Mouse (Mus musculus): ENCODE measurements around the gene Olfr31. TPM values are rescaled to one million over a fixed set of nuclear protein-coding genes. Genes with fewer than 3 reads are reported as not detected.

Gene Olfr31
- not detected for total RNA-seq (2021)
- long read RNA-seq, experiment 1: 0 reads
- long read RNA-seq, experiment 2: 0 reads

DNA sequence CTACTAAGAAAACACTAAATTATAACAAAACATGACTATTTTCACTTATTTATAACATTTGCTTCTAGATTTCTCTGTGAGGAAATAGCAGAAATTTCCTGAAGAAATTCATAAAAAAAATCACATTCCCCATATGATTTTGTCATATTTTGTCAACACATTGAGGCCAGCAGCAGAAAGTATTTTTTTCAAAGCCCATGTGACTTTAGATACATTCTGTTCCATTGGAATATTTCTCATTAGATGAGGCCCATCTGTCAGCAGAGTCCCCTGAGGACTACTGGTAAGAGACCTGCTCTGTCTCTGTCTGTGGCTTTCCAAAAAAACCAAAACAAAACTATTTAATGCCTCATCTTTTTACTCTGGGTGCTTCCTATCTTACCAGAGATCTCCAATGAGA, at the start of gene Olfr31:
Gene Olfr31 (plus strand): TSS at position 301 of the 400 bp plus-strand sequence.
- no peak for DNase-seq

GRCm38 (mm10) chr14:14294426-14294825, 28.2 kb upstream of the Olfr31 start:
- DNase-seq: peak; percentile 28

DNA sequence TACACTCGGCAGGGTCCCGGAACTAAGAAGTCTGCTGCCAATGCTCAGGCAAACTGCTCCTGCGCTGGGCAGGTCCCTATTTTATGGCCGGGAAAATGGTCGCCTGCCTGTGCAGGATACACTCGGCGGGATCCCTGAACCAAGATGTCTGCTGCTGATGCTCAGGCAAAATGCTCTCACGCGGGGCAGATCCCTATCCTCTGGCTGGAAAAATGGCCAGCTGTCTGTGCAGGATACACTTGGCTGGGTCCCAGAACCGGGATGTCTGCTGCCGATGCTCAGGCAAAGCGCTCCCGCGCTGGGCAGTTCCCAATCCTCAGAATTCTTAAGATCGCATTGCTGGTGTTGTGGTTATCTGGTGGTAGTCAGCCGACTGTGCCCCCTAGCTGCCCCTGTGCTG, 13.7 kb upstream of the Olfr31 start:
- peak; percentile 7 for DNase-seq

GRCm38 (mm10) chr14:14309416-14309815, 13.2 kb upstream of the Olfr31 start:
- DNase-seq: no peak

- DNase-seq: peak; percentile 94
Observed at GRCm38 (mm10) chr14:14345113-14345871, 22.7 kb downstream of the Olfr31 start.

GRCm38 (mm10) chr14:14345948-14346812, 23.6 kb downstream of the Olfr31 start, which contains the start of gene Il3ra:
TSS of gene Il3ra (plus strand) at chr14:14346275.
- peak; percentile 82 for DNase-seq

GRCm38 (mm10) chr14:14346813-14347100, 24.1 kb downstream of the Olfr31 start:
- DNase-seq: peak; percentile 9

DNA sequence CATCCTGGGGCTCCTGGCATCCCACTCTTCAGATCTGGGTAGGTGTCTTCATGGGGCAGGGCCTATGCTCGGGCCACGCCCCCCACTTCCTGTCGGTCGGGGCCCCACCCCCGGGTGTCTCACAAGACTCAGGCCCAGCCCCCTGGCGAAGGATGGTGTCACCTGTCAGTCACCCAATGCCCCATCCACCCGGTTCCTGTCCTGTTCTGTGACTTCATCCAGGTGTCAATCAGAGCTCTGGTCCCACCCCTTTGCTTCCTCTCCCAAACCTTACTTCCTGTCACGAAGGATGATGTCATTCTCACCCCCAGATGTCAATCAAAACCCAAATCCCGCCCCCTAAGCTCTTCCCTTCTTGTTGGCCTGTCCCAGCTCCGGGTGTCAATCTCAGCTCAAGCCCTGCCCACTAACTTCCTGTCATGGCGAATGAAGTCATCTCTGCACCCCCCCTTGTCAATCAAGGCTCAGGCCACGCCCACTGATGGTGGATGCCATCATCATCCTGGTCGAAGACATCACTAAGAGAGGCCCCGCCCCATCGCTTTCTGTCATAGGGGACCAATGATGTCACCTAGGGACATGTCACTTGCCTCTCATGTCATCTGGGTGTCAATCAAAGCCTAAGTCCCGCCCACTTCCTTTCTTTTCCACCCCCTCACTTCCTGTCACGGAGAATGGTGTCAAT, 24.7 kb downstream of the Olfr31 start:
- DNase-seq: peak; percentile 17

GRCm38 (mm10) chr14:14347836-14348621, 25.4 kb downstream of the Olfr31 start:
- peak; percentile 13 for DNase-seq

GRCm38 (mm10) chr14:14348674-14349401, 26.2 kb downstream of the Olfr31 start:
- peak; percentile 7 for DNase-seq

GRCm38 (mm10) chr14:14349485-14350262, 27.0 kb downstream of the Olfr31 start:
- DNase-seq: peak; percentile 17

DNA sequence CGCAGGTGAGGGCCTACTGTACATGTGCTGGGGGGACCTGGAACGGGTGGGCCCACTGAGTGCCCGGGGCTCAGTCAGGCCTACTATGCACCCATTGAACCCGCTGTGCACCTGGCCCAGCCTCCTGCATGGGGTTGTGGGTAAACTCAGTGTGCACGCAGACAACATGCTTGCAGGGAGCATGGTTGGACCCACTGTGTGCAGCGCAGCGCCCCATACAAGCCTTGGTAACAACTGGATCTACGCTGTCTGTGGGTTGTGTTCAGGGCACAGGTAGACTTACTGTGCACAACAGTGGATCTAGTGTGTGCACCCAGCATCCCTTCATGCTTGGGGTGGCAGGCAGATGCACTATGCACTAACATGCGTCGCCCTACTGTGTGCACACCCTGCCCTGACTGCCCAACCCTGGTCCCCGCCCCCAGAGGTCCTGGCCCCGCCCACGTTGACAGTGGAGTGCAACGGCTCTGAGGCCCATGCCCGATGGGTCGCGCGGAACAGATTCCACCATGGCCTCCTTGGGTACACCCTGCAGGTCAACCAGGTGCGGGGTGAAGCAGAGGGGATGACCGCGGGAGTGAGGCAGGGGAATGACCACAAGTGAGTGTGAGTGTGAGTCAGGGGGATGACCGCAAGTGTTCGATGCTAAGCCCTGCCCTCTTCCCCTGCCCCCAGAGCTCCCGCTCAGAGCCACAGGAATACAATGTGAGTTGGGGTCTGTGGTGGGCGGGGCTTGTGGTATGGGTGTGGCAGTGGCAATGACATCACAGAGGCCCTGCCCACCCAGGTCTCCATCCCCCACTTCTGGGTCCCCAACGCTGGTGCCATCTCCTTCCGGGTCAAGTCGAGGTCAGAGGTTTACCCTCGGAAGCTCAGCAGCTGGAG, 27.9 kb downstream of the Olfr31 start:
- peak; percentile 8 for DNase-seq

DNA sequence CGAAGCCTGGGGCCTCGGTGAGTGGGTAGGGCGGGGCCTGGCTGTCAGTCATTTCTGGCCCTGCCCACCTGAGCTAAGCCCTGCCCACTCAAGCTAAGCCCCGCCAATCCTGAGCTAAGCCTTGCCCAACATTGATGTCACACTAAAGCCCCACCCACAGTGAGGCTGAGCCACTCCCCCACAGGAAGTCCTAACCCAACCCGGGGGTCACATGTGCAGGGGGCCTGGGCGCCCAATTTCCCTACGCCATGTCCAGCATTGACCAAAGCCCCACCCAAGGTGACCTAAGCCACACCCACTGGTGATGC, 28.5 kb downstream of the Olfr31 start:
- no peak for DNase-seq

GRCm38 (mm10) chr14:14351721-14352590, 29.3 kb downstream of the Olfr31 start:
- no peak for DNase-seq

DNA sequence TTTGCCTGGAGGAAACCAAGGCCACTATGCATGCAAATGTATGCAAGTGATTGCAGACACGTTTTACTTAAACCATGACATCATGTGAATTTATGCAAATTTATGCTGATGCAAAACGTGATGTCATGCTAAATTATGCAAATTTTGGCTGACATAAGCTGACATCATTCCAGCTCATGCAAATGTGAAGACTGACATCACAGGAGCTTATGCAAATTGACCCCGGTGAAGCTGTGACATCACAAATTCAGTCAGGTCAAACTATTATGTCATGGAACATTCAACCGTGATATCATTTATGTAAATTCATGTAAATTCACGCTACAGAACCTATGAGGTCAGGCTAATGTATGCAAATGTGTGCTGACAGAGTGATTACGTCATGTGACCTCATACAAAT, 30.0 kb downstream of the Olfr31 start:
- DNase-seq: no peak

DNA sequence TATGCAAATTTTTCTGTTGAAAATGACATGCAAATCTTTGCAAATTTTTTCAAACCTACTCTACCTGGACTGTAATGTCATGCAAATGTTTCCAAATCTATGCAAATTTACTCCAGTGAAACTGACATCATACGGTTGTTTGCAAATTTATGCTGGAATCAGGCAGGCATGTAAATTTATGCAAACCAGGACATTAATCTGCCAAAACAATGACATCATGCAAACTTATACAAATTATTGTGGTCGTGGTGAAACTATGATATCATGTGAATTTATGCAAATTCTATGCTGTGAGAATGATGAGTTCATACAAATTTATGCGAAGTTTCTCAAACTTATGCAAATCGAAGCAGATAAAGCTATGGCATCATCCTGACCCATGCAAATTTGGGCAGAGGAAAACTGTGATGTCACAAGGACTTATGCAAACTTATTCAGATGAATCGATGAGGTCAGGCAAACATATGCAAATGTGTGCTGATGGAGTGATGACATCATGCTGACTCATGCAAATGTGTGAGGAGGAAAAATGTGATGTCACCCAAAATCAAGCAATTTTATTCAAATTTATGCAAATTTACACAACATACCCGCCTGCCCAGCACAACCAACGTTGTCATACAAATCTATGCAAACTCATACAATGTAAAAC, 30.6 kb downstream of the Olfr31 start:
- DNase-seq: no peak

GRCm38 (mm10) chr14:14353740-14354510, 31.3 kb downstream of the Olfr31 start:
- DNase-seq: no peak
